Mouse (Mus musculus): ENCODE measurements at regions not wholly inside any gene's neighbourhood (a gene's known extent, or its start where the extent isn't known, plus 50 kb on each side); places are given as distances from the start of the nearest gene placed in this dataset.

DNA sequence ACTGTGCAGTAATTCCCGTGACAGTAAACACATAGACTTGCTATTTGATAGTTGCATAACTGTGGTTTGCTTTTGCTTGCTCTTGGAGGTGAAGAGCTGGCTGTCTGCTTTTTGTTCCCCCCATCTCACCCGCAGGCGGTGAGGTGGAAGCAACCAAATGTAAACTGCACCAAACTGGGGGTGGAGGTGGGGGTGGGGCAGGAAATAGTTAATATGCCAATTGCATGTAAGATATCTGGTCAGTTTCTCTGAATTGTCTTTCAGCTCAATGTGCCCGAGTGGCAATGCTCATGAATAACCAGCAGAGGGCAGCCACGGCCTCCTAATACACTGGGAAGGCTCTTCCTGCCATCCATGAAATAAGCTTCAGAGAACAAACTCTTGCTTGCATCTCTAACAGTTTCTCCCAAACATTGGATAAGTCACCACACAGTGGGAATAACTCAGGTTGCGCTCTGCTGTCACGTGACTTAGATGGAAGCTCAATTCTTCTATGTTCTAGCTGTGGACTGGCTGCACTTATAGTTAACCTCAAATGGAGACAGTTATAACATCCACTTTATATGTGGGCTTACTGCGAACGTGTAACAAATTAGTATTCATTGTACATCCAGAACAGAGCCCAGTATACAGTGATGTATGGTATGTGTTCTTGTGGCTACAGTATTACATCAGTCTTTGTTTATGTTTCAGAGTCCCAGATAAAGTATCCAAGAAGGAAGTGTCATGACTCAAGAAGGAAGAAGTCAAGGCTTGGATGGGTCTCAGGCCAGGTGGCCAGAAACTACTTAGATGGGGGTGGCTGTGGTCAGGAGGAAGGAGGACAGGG is 62.0 kb upstream of the Egflam start:
- intact Hi-C loops (cut with DNase I): loop anchor here (2.0 to 10.0 kb wide), 2 partner anchors 353 to 605 kb away; no protein-coding TSS in a partner anchor
- DNase-seq: peak; percentile 69

DNA sequence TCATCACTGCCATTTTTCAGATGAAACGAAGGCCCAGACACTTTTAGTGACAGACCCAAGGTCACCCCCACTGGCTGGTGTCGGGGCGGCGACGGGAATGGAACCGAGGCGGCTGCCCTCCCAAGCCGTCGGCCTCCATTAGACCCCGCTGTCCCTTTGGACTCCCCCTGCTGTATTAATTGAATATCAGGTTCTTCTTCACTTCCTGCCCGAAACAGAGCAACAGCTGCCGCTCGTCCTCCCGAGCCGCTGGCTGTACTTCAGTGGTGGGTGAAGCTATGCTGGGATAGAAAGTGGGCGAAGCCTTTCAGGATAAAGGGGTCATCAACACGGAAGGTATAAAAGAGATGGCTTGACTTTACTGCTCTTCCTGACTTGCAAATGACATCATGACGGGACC is 64.4 kb upstream of the Egflam start:
- intact Hi-C loops (cut with DNase I): no loop called here
- DNase-seq: no peak

- intact Hi-C loops (cut with DNase I): no loop called here
These were observed 65.5 kb upstream of the Egflam start for GRCm38 (mm10) chr15:7463444-7464350.

GRCm38 (mm10) chr15:7480211-7480610 is 82.0 kb upstream of the Egflam start:
- intact Hi-C loops (cut with DNase I): no loop called here

More at GRCm38 (mm10) chr15:7463444-7464350, 65.5 kb upstream of the Egflam start:
- DNase-seq: no peak

DNA sequence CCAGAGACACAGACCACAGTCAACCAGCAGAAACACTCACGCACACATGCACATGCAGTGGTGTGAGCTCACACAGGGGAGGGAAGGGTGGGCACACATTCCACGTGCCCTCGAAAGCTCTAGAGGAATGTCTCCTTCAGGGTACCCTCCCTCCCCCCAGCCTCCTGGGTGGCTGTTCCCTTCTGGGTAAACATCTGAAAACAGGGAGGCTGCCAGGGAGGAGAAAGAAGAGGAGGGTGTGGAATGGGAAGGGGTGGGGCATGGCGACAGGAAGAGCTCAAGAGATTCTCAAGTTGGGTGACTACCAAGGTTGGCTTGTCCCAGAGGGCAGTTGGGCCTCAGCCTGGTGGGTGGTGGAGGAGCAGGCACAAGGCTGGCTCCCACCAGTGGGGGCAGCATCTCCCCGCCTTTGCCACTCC is 82.6 kb upstream of the Egflam start:
- intact Hi-C loops (cut with DNase I): no loop called here
- peak; percentile 28 for DNase-seq

More at GRCm38 (mm10) chr15:7480211-7480610, 82.0 kb upstream of the Egflam start:
- peak; percentile 73 for DNase-seq

- DNase-seq: no peak
- intact Hi-C loops (cut with DNase I): no loop called here
These were observed 85.5 kb upstream of the Egflam start for GRCm38 (mm10) chr15:7483686-7484085.

GRCm38 (mm10) chr15:7491091-7491490 is 92.9 kb upstream of the Egflam start:
- peak; percentile 47 for DNase-seq
- intact Hi-C loops (cut with DNase I): no loop called here

- no peak for DNase-seq
- intact Hi-C loops (cut with DNase I): no loop called here
These were observed 95.0 kb upstream of the Egflam start for GRCm38 (mm10) chr15:7493126-7493669.

DNA sequence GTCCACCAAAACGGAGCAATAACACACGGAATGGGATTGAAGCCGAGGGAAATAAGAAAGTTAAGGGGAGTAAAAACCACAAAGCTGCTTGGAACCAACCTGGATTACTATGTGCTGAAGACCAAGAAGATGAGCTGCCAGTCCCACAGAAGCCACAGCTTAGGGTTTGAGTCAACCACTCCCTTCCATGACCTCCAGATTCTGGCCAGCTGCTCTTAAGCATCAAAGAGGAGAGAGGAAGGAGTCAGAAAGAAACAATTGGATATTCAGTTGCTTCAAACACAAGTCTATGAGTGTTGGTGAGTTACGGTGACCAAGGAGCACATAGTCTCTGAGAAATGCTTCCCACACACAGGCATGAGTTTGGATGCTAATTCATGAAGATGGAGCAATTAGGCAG is 99.7 kb upstream of the Egflam start:
- intact Hi-C loops (cut with DNase I): no loop called here
- no peak for DNase-seq

- intact Hi-C loops (cut with DNase I): no loop called here
- peak; percentile 50 for DNase-seq
These were observed 110.3 kb upstream of the Egflam start for GRCm38 (mm10) chr15:7508535-7508934.

DNA sequence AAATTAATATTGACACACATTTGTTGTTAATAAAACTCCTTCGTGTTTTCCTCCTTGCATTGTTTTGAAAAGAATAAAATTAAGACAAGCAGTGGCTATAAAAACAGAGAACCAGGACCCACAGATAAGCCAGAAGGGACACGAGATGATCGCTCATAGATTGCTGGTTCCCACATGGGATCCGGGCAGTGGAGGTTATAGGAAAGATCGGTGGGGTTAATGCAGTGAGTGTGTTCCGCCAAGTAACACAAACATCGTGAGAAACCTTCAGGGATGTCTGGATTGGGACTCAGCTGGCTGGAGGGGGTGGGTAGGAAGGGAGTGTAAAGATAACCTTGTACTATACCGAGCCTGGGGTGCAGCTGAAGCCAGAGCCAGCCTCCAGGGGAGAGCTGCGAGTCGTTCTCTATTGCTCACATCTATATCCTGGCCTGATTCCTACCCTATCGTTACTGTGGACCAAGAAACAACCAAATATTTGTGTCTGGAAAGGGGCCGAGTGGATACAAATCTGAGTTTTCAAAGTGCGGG is 116.6 kb upstream of the Egflam start:
- DNase-seq: no peak
- intact Hi-C loops (cut with DNase I): no loop called here

- intact Hi-C loops (cut with DNase I): no loop called here
- DNase-seq: peak; percentile 20
These were observed 123.4 kb upstream of the Egflam start for GRCm38 (mm10) chr15:7521611-7522010.

- no peak for DNase-seq
- intact Hi-C loops (cut with DNase I): no loop called here
These were observed 124.9 kb upstream of the Egflam start for GRCm38 (mm10) chr15:7522902-7523786.

- intact Hi-C loops (cut with DNase I): no loop called here
- no peak for DNase-seq
These were observed 132.9 kb upstream of the Egflam start for GRCm38 (mm10) chr15:7530959-7531588.

GRCm38 (mm10) chr15:7537858-7538257 is 139.7 kb upstream of the Egflam start:
- intact Hi-C loops (cut with DNase I): no loop called here
- DNase-seq: no peak

GRCm38 (mm10) chr15:7553190-7553895 is 155.1 kb upstream of the Egflam start:
- intact Hi-C loops (cut with DNase I): no loop called here
- DNase-seq: no peak

DNA sequence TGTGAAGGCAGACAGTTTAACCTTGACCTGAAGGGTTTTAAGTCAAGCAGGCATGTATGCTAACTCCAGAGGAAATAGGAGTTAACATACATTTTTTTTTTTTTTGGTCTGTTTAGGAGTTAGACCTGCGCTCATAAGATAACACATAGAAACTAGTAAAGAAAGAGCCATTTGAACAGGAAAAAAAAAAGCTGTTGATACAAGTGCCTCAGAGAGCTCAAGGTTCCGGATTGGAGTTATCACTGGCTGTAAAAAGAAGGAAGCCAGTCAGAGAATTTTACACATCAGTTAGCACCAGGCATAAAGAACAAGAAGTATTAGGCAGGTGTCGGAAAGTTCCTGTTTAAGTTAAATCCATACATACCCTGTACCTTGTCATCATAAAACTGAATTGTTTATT is 156.2 kb upstream of the Egflam start:
- intact Hi-C loops (cut with DNase I): no loop called here
- no peak for DNase-seq

DNA sequence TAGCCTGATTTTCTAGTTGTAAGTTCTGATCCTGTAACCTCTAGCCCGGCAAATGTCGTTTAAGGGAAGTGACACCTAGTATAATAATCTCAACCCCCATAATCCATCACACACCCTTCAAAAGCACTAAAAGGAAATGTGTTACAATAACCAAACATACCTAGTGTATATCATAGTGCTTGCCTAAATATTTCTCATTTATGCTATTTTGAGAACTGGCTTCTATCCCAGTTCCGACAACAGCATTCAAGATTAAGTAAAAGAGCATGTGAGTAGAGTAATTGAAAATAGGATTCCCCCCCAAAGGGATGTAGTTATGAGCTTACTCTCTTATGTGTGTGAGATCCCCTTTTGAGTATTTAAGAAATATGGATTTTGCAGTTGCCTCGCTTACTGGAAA is 165.1 kb upstream of the Egflam start:
- no peak for DNase-seq
- intact Hi-C loops (cut with DNase I): no loop called here

DNA sequence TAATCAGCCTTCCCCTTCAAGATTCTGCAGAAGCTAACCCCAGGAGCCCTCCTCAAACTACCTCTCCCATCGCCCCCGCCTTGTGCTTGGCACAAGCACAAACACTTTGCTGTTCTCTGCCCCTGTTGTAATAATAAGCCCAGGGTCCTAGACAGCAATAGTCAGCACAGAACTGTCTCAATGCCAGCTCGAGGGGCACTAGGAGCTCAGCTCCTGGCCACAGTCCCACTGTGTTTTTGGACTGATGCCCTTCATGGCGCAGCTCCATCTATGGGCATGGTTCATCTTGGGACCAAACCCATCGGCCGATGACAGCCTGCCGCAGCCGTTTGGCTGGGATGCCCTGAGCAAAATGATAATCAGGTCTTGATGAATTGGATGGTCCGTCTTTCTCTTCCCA is 165.5 kb upstream of the Egflam start:
- peak; percentile 97 for DNase-seq
- intact Hi-C loops (cut with DNase I): no loop called here

Measured in left cerebral cortex, postnatal 4 days (tissue).